In the genomic region with DNA sequence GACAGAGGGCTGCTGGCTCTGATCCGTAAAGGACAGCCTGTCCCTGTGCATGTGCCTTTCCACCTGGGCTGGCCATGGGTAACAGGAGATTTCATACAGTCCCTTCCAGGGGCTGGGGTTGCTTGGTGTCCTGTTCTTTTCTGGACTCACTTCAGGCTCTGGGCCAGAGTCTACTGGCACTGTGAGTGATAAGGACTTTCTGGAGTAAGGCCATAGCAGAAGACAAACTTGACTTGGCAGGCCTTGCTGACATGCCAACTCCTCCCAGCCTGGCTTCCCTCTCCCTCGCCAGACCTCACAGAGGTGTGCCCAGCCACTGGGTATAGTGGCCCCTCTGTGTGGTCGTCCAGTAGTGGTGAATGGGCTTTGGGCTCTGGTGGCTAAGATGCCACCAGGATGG, we compare ENCODE assay signal across 12 mouse cellular contexts. TPM values are rescaled to one million over a fixed set of nuclear protein-coding genes. Genes with fewer than 3 reads are reported as not detected.
DNase-seq lines count a peak whose midpoint lies in the region; ATAC-seq lines count a peak whose summit lies in the region.
"Had no signal": no experiment of that assay in that cellular context is flagged by ENCODE, and none has a peak within 500 bp of the region (broad histone marks: within the 10 kb centered on the region; RNA-seq: fewer than 3 reads in every experiment).

No protein-coding gene starts in this region.

- H3K27me3 ChIP-seq in limb, embryonic 15.5 days, result no peaks in the 10 kb centered on the region
- H3K27me3 ChIP-seq: liver, embryonic 15.5 days; stomach, embryonic 15.5 days had no signal

- H3K4me3 ChIP-seq in limb, embryonic 15.5 days, result no peak overlapping the region
- H3K4me3 ChIP-seq: liver, embryonic 15.5 days; stomach, embryonic 15.5 days had no signal

- H3K4me2 ChIP-seq in limb, embryonic 15.5 days, result no peak overlapping the region
- H3K4me2 ChIP-seq: liver, embryonic 15.5 days; stomach, embryonic 15.5 days had no signal

- DNase-seq in left cerebral cortex, postnatal 4 days, result peak; percentile 31
- no peak for DNase-seq in left cerebral cortex, postnatal 14 days (ENCODE audit: low spot score in 2 of 2)
- DNase-seq in adrenal gland, postnatal 36 days, result peak; percentile 44 to 55
- peak; percentile 65 to 84 for DNase-seq in heart, adult 18-20 months
- no peak for DNase-seq in layer of hippocampus, postnatal 14 days (ENCODE audit: low spot score in 2 of 2)
- DNase-seq in yolk sac, embryonic 10.5 days (ENCODE audit: low spot score), result no peak
- no peak for DNase-seq in retina, embryonic 14.5 days (ENCODE audit: low spot score)
- DNase-seq: kidney, adult 11 months had no signal

- no peak overlapping the region for H3K9ac ChIP-seq in limb, embryonic 15.5 days
- H3K9ac ChIP-seq: liver, embryonic 15.5 days; stomach, embryonic 15.5 days had no signal

- intact Hi-C loops in left cerebral cortex, postnatal 4 days (cut with DNase I), result no loop called here
- intact Hi-C loops in left cerebral cortex, postnatal 14 days (cut with DNase I), result no loop called here

- 67% methylated on average over 3 of the region's 3 CpGs for WGBS in limb, embryonic 15.5 days

- H3K4me1 ChIP-seq in limb, embryonic 15.5 days, result peaks cover 35% of the 10 kb centered on the region
- H3K4me1 ChIP-seq: liver, embryonic 15.5 days; stomach, embryonic 15.5 days had no signal

- H3K36me3 ChIP-seq in limb, embryonic 15.5 days, result no peaks in the 10 kb centered on the region
- H3K36me3 ChIP-seq: liver, embryonic 15.5 days; stomach, embryonic 15.5 days had no signal

- no peak overlapping the region for H3K27ac ChIP-seq in limb, embryonic 15.5 days
- H3K27ac ChIP-seq: liver, embryonic 15.5 days; stomach, embryonic 15.5 days had no signal

- 0 out of 2 replicates have a peak, but pooled peaks have one; percentile 13 for ATAC-seq in limb, embryonic 15.5 days (ENCODE audit: insufficient number of reproducible peaks, low FRiP score, low TSS enrichment, low read depth)
- ATAC-seq: midbrain, embryonic 16.5 days had no signal

- no peaks in the 10 kb centered on the region for H3K9me3 ChIP-seq in limb, embryonic 15.5 days
- H3K9me3 ChIP-seq: liver, embryonic 15.5 days; stomach, embryonic 15.5 days had no signal

RNA-seq across cellular contexts. Expression of a gene that starts 47.3 kb away (rescaled TPM):
- total RNA-seq in left cerebral cortex, postnatal 4 days (2021), result 1 to 10 TPM; 1.2 to 3.3 TPM
- total RNA-seq in left cerebral cortex, postnatal 14 days (2021), result 1 to 10 TPM; 3.6 to 7.7 TPM
- total RNA-seq in adrenal gland, postnatal 36 days (2021), result under 1 TPM; 0.13 to 0.23 TPM
- not detected for total RNA-seq in heart, adult 18-20 months (2021)
- 33.6 and 33.9 TPM in 2 replicates for polyA plus RNA-seq in limb, embryonic 15.5 days (2015; fragmentation: Nextera tagmentation; extraction: Ambion mirVana)
- total RNA-seq in layer of hippocampus, postnatal 14 days (2021), result 10 to 100 TPM; 34.1 to 47.0 TPM

Comparison
In these comparisons a context has a peak if more than half of its experiments do, and no peak if none do; other contexts are left out.
1. DNase-seq: peak in left cerebral cortex, postnatal 4 days (single experiment), adrenal gland, postnatal 36 days (2 of 2) and heart, adult 18-20 months (2 of 2); none in left cerebral cortex, postnatal 14 days (0 of 2), layer of hippocampus, postnatal 14 days (0 of 2), yolk sac, embryonic 10.5 days (single experiment) and retina, embryonic 14.5 days (single experiment).
2. RNA of a gene that starts 47.3 kb away (total RNA-seq): 34.1 to 47.0 TPM in layer of hippocampus, postnatal 14 days; 3.6 to 7.7 TPM in left cerebral cortex, postnatal 14 days, 1.2 to 3.3 TPM in left cerebral cortex, postnatal 4 days, 0.13 to 0.23 TPM in adrenal gland, postnatal 36 days and not detected in heart, adult 18-20 months; every median in the first group is over 4 times any median in the second.